Mouse (Mus musculus) cerebellum, adult (tissue): Measurements from ENCODE around the gene Arl6ip5.

Experiments used
- ATAC-seq: cut with Nextera tagmentation; 2 replicates; pipeline ENCODE4 v1.9.2; 2017; ENCODE audit warnings: mild to moderate bottlenecking, moderate library complexity, mixed read lengths; ENCODE audit not compliant: insufficient number of reproducible peaks, low FRiP score, low TSS enrichment

Arl6ip5 gene

GRCm38 (mm10) chr6:97267132-97267531 is 56.6 kb downstream of the Arl6ip5 start:
- no peak for ATAC-seq

- ATAC-seq: no peak
Measured at GRCm38 (mm10) chr6:97269596-97269995, 59.1 kb downstream of the Arl6ip5 start.

GRCm38 (mm10) chr6:97272349-97272748 is 61.9 kb downstream of the Arl6ip5 start:
- ATAC-seq: no peak

GRCm38 (mm10) chr6:97273058-97273710 is 62.7 kb downstream of the Arl6ip5 start:
- no peak for ATAC-seq

- ATAC-seq: no peak
Measured at GRCm38 (mm10) chr6:97273777-97274176, 63.3 kb downstream of the Arl6ip5 start.

GRCm38 (mm10) chr6:97275760-97276159 is 65.3 kb downstream of the Arl6ip5 start:
- ATAC-seq: no peak

- no peak for ATAC-seq
Measured at GRCm38 (mm10) chr6:97276366-97276765, 65.9 kb downstream of the Arl6ip5 start.

GRCm38 (mm10) chr6:97276890-97277497 is 66.5 kb downstream of the Arl6ip5 start:
- ATAC-seq: no peak

- peak; percentile 86 for ATAC-seq
Measured at GRCm38 (mm10) chr6:97278014-97278787, 67.7 kb downstream of the Arl6ip5 start.

- ATAC-seq: no peak
Measured at GRCm38 (mm10) chr6:97278878-97279277, 68.4 kb downstream of the Arl6ip5 start.
